Mouse (Mus musculus) lung, postnatal 0 days (tissue): ENCODE results near the gene BC034090.

Experiments used
- CTCF ChIP-seq: IDR thresholded peaks from 2 replicates; pipeline ENCODE4 v1.5.1; 2016; ENCODE audit warnings: antibody characterized with exemption, mild to moderate bottlenecking
- EP300 ChIP-seq: IDR thresholded peaks from 2 replicates; pipeline ENCODE4 v1.6.1; 2016; ENCODE audit warnings: antibody characterized with exemption, mild to moderate bottlenecking, control low read depth

DNA sequence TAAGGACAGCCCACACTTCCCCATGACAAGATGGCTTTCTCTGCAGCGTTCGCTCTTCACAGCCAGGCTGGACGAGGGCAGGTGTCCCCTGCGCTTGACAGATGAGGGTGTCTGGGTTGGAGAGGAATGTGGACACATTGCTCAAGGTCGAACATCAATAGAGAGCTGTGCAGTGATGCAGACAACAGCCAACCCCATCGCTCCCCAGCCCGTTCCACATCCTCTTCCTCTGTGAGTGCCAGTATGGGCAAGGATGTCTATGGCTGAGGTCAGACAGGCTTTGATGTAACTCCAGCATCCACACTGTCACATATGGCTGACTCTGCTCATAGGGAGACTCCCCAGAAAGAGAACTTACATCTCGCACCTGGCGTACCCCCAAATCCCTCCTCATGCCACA lies 10.9 kb downstream of the BC034090 start:
- TF ChIP-seq CTCF (no peak), EP300 (no peak)
